Mouse (Mus musculus) ES-E14 (cell line): Measurements from ENCODE around the gene Pccb. TPM values are rescaled to one million over a fixed set of nuclear protein-coding genes. Genes with fewer than 3 reads are reported as not detected.

Experiments
- DNase-seq: peaks from one replicate; pipeline ENCODE4 v3.0.0-alpha.2; 2013; ENCODE audit warnings: low read depth, low spot score
- H3K27ac ChIP-seq: 2 replicates; pipeline ENCODE4 v1.5.1; 2012; ENCODE audit warnings: low read depth, mild to moderate bottlenecking, low read length, moderate library complexity, mixed read lengths; ENCODE audit not compliant: poor library complexity, insufficient read depth, severe bottlenecking
- H3K36me3 ChIP-seq: 2 replicates; pipeline ENCODE4 v1.6.1; 2012; ENCODE audit warnings: mild to moderate bottlenecking, low read length, moderate library complexity, mixed read lengths; ENCODE audit not compliant: control insufficient read depth, poor library complexity, insufficient read depth, severe bottlenecking
- H3K4me1 ChIP-seq, 2 experiments: fragments of 150-350 bp in 1 of 2; sonication (generic) in 1 of 2; 2 replicates each; pipeline ENCODE4 v1.6.1; 2012; ENCODE audit warnings: low read length in 2 of 2, mild to moderate bottlenecking in 1 of 2, mixed read lengths in 1 of 2; ENCODE audit not compliant: control insufficient read depth in 2 of 2, insufficient read depth in 2 of 2, poor library complexity in 1 of 2
- H3K4me3 ChIP-seq, 2 experiments: fragments of 150-350 bp in 1 of 2; sonication (generic) in 1 of 2; 2 replicates each; pipeline ENCODE4 v1.5.1; 2012; ENCODE audit warnings: low read length in 2 of 2, low read depth in 1 of 2, mild to moderate bottlenecking in 1 of 2, mixed read lengths in 1 of 2; ENCODE audit not compliant: insufficient read depth in 1 of 2, poor library complexity in 1 of 2, severe bottlenecking in 1 of 2
- H3K9ac ChIP-seq: 2 replicates; pipeline ENCODE4 v1.6.1; 2012; ENCODE audit warnings: low read depth, mild to moderate bottlenecking, low read length, mixed read lengths; ENCODE audit not compliant: poor library complexity, insufficient read depth, severe bottlenecking
- H3K9me3 ChIP-seq: fragments of 150-350 bp; sonication (generic); 2 replicates; pipeline ENCODE4 v1.6.1; 2012; ENCODE audit warnings: low read depth, mild to moderate bottlenecking, low read length; ENCODE audit not compliant: control insufficient read depth, insufficient read depth
- CHD2 ChIP-seq: IDR thresholded peaks from 2 replicates; pipeline ENCODE4 v1.6.1; 2014; ENCODE audit warnings: mild to moderate bottlenecking, low read depth, low read length, inconsistent platforms
- HCFC1 ChIP-seq: IDR thresholded peaks from 2 replicates; pipeline ENCODE4 v1.6.1; 2012; ENCODE audit warnings: low read length, inconsistent platforms, borderline replicate concordance; ENCODE audit not compliant: insufficient read depth
- MAFK ChIP-seq: IDR thresholded peaks from 2 replicates; pipeline ENCODE4 v1.6.1; 2014; ENCODE audit warnings: mild to moderate bottlenecking, low read depth, low read length, inconsistent platforms; ENCODE audit not compliant: insufficient read depth
- ZC3H11A ChIP-seq: IDR thresholded peaks from 2 replicates; pipeline ENCODE4 v1.6.1; 2012; ENCODE audit warnings: low read depth, mild to moderate bottlenecking, inconsistent platforms, low read length, borderline replicate concordance
- ZNF384 ChIP-seq: IDR thresholded peaks from 2 replicates; pipeline ENCODE4 v1.6.1; 2012; ENCODE audit warnings: low read depth, low read length, inconsistent platforms
- in situ Hi-C, 2 experiments: fragments of 600-800 bp; cut with MboI; formaldehyde crosslinking; loops; one replicate each; pipeline ENCODE4 v1.15.1; 2025; ENCODE audit warnings: low sequenced_read_pairs in 2 of 2, inconsistent platforms in 1 of 2; ENCODE audit not compliant: unreplicated experiment in 2 of 2
- total RNA-seq: library from RNA; depleted of rRNA; stranded (reverse); fragments of 300-350 nt; gene quantifications from 2 replicates; pipeline ENCODE4 v1.2.3, GENCODE M21; 2012

Pccb gene
- total RNA-seq, 1 experiment = 24.8 TPM

- Histone ChIP-seq H3K36me3 (no peaks in the 10 kb centered on the region), H3K27ac (no peak overlapping the region), H3K4me3 (no peak overlapping the region), H3K4me1 (peaks cover 0 to 4% of the 10 kb centered on the region in 2 experiments; a peak in 1 of 4 replicates), H3K9ac (peak overlapping the region; percentile 20; the same call in 1 of the 2 replicates), H3K9me3 (no peaks in the 10 kb centered on the region)
- TF ChIP-seq ZC3H11A (no peak), HCFC1 (no peak), CHD2 (no peak), ZNF384 (no peak), MAFK (no peak)
- DNase-seq = no peak
- in situ Hi-C loops = no loop called here
These were observed 22.3 kb downstream of the Pccb start for GRCm38 (mm10) chr9:101012433-101012832.

GRCm38 (mm10) chr9:101005866-101006265 lies 28.8 kb downstream of the Pccb start:
- Histone ChIP-seq H3K9me3 (no peaks in the 10 kb centered on the region), H3K4me1 (no peaks in the 10 kb centered on the region), H3K4me3 (no peak overlapping the region), H3K36me3 (no peaks in the 10 kb centered on the region), H3K27ac (no peak overlapping the region), H3K9ac (no peak overlapping the region)
- no peak for DNase-seq
- in situ Hi-C loops = no loop called here
- TF ChIP-seq CHD2 (no peak), ZNF384 (no peak), HCFC1 (no peak)

- 0 out of 2 replicates have a peak, but pooled peaks have one; percentile 8 for TF ChIP-seq ZC3H11A
- TF ChIP-seq MAFK = no peak
- no peak for TF ChIP-seq CHD2
- TF ChIP-seq ZNF384 = peak; percentile 89
- TF ChIP-seq HCFC1 = no peak
- no peak overlapping the region for H3K9ac ChIP-seq
- H3K4me1 ChIP-seq = no peaks in the 10 kb centered on the region
- H3K36me3 ChIP-seq = no peaks in the 10 kb centered on the region
- no peak overlapping the region for H3K4me3 ChIP-seq
- in situ Hi-C loops = loop anchor here in 1 of 2 experiments (5.0 kb wide), 1 partner anchor 551 kb away; no protein-coding TSS in a partner anchor
- no peaks in the 10 kb centered on the region for H3K9me3 ChIP-seq
- no peak overlapping the region for H3K27ac ChIP-seq
- DNase-seq = no peak
These were observed 31.4 kb downstream of the Pccb start for GRCm38 (mm10) chr9:101003302-101003701.

GRCm38 (mm10) chr9:101002841-101003240 lies 31.9 kb downstream of the Pccb start:
- Histone ChIP-seq H3K4me3 (no peak overlapping the region), H3K9me3 (no peaks in the 10 kb centered on the region), H3K36me3 (no peaks in the 10 kb centered on the region), H3K9ac (no peak overlapping the region), H3K4me1 (no peaks in the 10 kb centered on the region), H3K27ac (no peak overlapping the region)
- no peak for DNase-seq
- no peak for TF ChIP-seq ZNF384
- TF ChIP-seq ZC3H11A = no peak
- no peak for TF ChIP-seq MAFK
- no peak for TF ChIP-seq CHD2
- no peak for TF ChIP-seq HCFC1
- in situ Hi-C loops = loop anchor here in 1 of 2 experiments (5.0 kb wide), 1 partner anchor 551 kb away; no protein-coding TSS in a partner anchor

GRCm38 (mm10) chr9:101002053-101002452 lies 32.6 kb downstream of the Pccb start:
- H3K4me3 ChIP-seq = no peak overlapping the region
- no peak for DNase-seq
- H3K9ac ChIP-seq = no peak overlapping the region
- in situ Hi-C loops = loop anchor here in 1 of 2 experiments (5.0 kb wide), 1 partner anchor 550 kb away; no protein-coding TSS in a partner anchor
- no peaks in the 10 kb centered on the region for H3K36me3 ChIP-seq
- H3K27ac ChIP-seq = no peak overlapping the region
- TF ChIP-seq ZNF384 (no peak), CHD2 (no peak), ZC3H11A (peak; percentile 42)
- no peaks in the 10 kb centered on the region for H3K4me1 ChIP-seq
- no peaks in the 10 kb centered on the region for H3K9me3 ChIP-seq
